Mouse (Mus musculus) ES-E14 (cell line): Measurements from ENCODE around the gene Adamts20. TPM values are rescaled to one million over a fixed set of nuclear protein-coding genes. Genes with fewer than 3 reads are reported as not detected.

Experiments used
- DNase-seq: peaks from one replicate; pipeline ENCODE4 v3.0.0-alpha.2; 2013; ENCODE audit warnings: low read depth, low spot score
- H3K27ac ChIP-seq: 2 replicates; pipeline ENCODE4 v1.5.1; 2012; ENCODE audit warnings: low read depth, mild to moderate bottlenecking, low read length, moderate library complexity, mixed read lengths; ENCODE audit not compliant: poor library complexity, insufficient read depth, severe bottlenecking
- H3K36me3 ChIP-seq: 2 replicates; pipeline ENCODE4 v1.6.1; 2012; ENCODE audit warnings: mild to moderate bottlenecking, low read length, moderate library complexity, mixed read lengths; ENCODE audit not compliant: control insufficient read depth, poor library complexity, insufficient read depth, severe bottlenecking
- H3K4me1 ChIP-seq, 2 experiments: fragments of 150-350 bp in 1 of 2; sonication (generic) in 1 of 2; 2 replicates each; pipeline ENCODE4 v1.6.1; 2012; ENCODE audit warnings: low read length in 2 of 2, mild to moderate bottlenecking in 1 of 2, mixed read lengths in 1 of 2; ENCODE audit not compliant: control insufficient read depth in 2 of 2, insufficient read depth in 2 of 2, poor library complexity in 1 of 2
- H3K4me3 ChIP-seq, 2 experiments: fragments of 150-350 bp in 1 of 2; sonication (generic) in 1 of 2; 2 replicates each; pipeline ENCODE4 v1.5.1; 2012; ENCODE audit warnings: low read length in 2 of 2, low read depth in 1 of 2, mild to moderate bottlenecking in 1 of 2, mixed read lengths in 1 of 2; ENCODE audit not compliant: insufficient read depth in 1 of 2, poor library complexity in 1 of 2, severe bottlenecking in 1 of 2
- H3K9ac ChIP-seq: 2 replicates; pipeline ENCODE4 v1.6.1; 2012; ENCODE audit warnings: low read depth, mild to moderate bottlenecking, low read length, mixed read lengths; ENCODE audit not compliant: poor library complexity, insufficient read depth, severe bottlenecking
- H3K9me3 ChIP-seq: fragments of 150-350 bp; sonication (generic); 2 replicates; pipeline ENCODE4 v1.6.1; 2012; ENCODE audit warnings: low read depth, mild to moderate bottlenecking, low read length; ENCODE audit not compliant: control insufficient read depth, insufficient read depth
- CHD2 ChIP-seq: IDR thresholded peaks from 2 replicates; pipeline ENCODE4 v1.6.1; 2014; ENCODE audit warnings: mild to moderate bottlenecking, low read depth, low read length, inconsistent platforms
- HCFC1 ChIP-seq: IDR thresholded peaks from 2 replicates; pipeline ENCODE4 v1.6.1; 2012; ENCODE audit warnings: low read length, inconsistent platforms, borderline replicate concordance; ENCODE audit not compliant: insufficient read depth
- MAFK ChIP-seq: IDR thresholded peaks from 2 replicates; pipeline ENCODE4 v1.6.1; 2014; ENCODE audit warnings: mild to moderate bottlenecking, low read depth, low read length, inconsistent platforms; ENCODE audit not compliant: insufficient read depth
- ZC3H11A ChIP-seq: IDR thresholded peaks from 2 replicates; pipeline ENCODE4 v1.6.1; 2012; ENCODE audit warnings: low read depth, mild to moderate bottlenecking, inconsistent platforms, low read length, borderline replicate concordance
- ZNF384 ChIP-seq: IDR thresholded peaks from 2 replicates; pipeline ENCODE4 v1.6.1; 2012; ENCODE audit warnings: low read depth, low read length, inconsistent platforms
- in situ Hi-C, 2 experiments: fragments of 600-800 bp; cut with MboI; formaldehyde crosslinking; loops; one replicate each; pipeline ENCODE4 v1.15.1; 2025; ENCODE audit warnings: low sequenced_read_pairs in 2 of 2, inconsistent platforms in 1 of 2; ENCODE audit not compliant: unreplicated experiment in 2 of 2
- total RNA-seq: library from RNA; depleted of rRNA; stranded (reverse); fragments of 300-350 nt; gene quantifications from 2 replicates; pipeline ENCODE4 v1.2.3, GENCODE M21; 2012

Gene Adamts20
- total RNA-seq, 1 experiment = 0.80 TPM

GRCm38 (mm10) chr15:94480248-94480647 lies 15.0 kb upstream of the Adamts20 start:
- Histone ChIP-seq H3K36me3 (no peaks in the 10 kb centered on the region), H3K4me1 (no peaks in the 10 kb centered on the region), H3K9ac (no peak overlapping the region), H3K9me3 (no peaks in the 10 kb centered on the region), H3K27ac (no peak overlapping the region), H3K4me3 (no peak overlapping the region)
- no peak for TF ChIP-seq HCFC1
- no peak for TF ChIP-seq ZNF384
- TF ChIP-seq MAFK = no peak
- TF ChIP-seq CHD2 = no peak
- no peak for TF ChIP-seq ZC3H11A
- no peak for DNase-seq
- in situ Hi-C loops = no loop called here

DNA sequence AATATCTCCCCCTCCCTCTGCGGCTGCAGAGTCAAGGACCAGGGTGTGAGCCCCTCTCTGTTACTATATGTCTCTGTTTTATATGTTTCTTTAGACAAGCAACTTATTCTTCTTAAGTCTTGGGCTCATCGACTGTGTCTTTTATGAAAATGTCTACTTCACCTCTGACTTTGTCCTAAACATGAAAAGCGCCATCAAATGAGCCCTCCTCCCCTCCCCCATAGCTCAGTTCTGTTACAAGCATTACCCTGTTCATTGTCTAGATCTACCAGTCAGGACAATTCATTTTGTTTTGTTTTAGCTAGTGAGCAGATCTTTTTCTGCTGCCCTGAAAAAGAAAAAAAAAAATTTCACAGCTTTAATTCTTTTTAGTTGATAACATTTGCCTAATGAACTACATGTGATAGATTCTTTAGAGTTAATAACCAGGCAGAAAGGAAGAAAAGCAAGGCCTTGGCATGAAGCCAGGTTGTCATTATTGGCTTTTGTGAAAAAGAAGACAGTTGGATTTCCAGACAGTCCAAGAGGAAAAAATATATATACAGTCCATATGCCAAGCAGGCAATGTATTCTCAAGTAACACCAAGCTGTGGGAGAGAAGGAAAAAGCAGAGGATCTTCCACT lies 14.4 kb upstream of the Adamts20 start:
- no peak overlapping the region for H3K27ac ChIP-seq
- in situ Hi-C loops = no loop called here

GRCm38 (mm10) chr15:94478706-94479105 lies 13.5 kb upstream of the Adamts20 start:
- Histone ChIP-seq H3K4me1 (no peaks in the 10 kb centered on the region), H3K9me3 (no peaks in the 10 kb centered on the region), H3K9ac (no peak overlapping the region), H3K27ac (no peak overlapping the region), H3K36me3 (no peaks in the 10 kb centered on the region), H3K4me3 (no peak overlapping the region)
- no peak for DNase-seq
- in situ Hi-C loops = no loop called here
- TF ChIP-seq ZNF384 (no peak), ZC3H11A (no peak), HCFC1 (no peak), CHD2 (no peak), MAFK (no peak)

More for the DNA sequence above, 14.4 kb upstream of the Adamts20 start:
- no peaks in the 10 kb centered on the region for H3K36me3 ChIP-seq
- H3K4me1 ChIP-seq = no peaks in the 10 kb centered on the region
- no peak overlapping the region for H3K4me3 ChIP-seq
- H3K9me3 ChIP-seq = no peaks in the 10 kb centered on the region
- TF ChIP-seq CHD2 = no peak
- TF ChIP-seq ZNF384 = no peak
- TF ChIP-seq ZC3H11A = no peak
- no peak for TF ChIP-seq HCFC1
- TF ChIP-seq MAFK = no peak
- no peak for DNase-seq
- H3K9ac ChIP-seq = no peak overlapping the region

DNA sequence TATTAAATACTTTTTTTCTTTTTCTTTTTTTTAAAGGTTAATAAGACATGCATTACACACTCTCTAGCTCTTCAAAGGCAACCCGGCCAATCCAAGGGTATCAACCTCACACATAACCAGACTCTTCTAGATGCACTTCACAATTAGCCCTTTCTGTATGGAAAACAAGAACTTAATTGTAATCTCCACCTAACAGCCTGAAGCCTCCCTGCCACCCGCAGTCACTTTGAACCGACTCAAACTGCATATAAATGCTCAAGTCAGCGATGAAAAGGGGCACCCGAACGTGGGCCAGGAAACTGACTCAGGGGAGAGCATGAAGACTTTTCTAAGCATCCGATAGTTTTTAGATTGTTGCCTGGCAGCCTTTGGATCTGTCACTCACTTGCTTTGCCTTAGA lies 12.1 kb upstream of the Adamts20 start:
- H3K9ac ChIP-seq = no peak overlapping the region
- no peaks in the 10 kb centered on the region for H3K9me3 ChIP-seq
- in situ Hi-C loops = no loop called here
- H3K36me3 ChIP-seq = no peaks in the 10 kb centered on the region
- no peak overlapping the region for H3K4me3 ChIP-seq
- DNase-seq = no peak
- no peak for TF ChIP-seq HCFC1
- H3K4me1 ChIP-seq = no peaks in the 10 kb centered on the region
- no peak overlapping the region for H3K27ac ChIP-seq

DNA sequence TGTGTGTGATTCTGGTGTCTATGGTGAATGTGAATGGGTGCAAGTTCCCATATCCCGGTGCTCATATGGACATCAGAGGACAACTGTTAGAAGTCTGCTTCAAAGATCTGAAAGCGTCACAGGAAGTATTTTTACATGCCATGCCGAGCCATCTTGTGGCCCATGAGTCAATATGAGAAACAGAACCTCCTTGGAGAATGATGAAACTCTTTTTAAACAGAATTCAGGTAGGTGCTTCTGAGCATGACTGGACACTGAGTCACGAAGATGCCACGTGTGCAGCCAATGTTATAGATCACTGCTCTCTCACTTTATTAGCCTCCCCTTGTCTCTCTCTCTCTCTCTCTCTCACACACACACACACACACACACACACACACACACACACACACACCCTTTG lies 10.8 kb upstream of the Adamts20 start:
- H3K27ac ChIP-seq = no peak overlapping the region
- no peaks in the 10 kb centered on the region for H3K9me3 ChIP-seq
- TF ChIP-seq HCFC1 (no peak), CHD2 (no peak), ZNF384 (no peak), MAFK (no peak), ZC3H11A (no peak)
- no peaks in the 10 kb centered on the region for H3K36me3 ChIP-seq
- in situ Hi-C loops = no loop called here
- no peaks in the 10 kb centered on the region for H3K4me1 ChIP-seq
- no peak overlapping the region for H3K9ac ChIP-seq
- no peak for DNase-seq
- no peak overlapping the region for H3K4me3 ChIP-seq
